Mouse (Mus musculus): ENCODE results near the gene Slc36a1. TPM values are rescaled to one million over a fixed set of nuclear protein-coding genes. Genes with fewer than 3 reads are reported as not detected.

Slc36a1 gene
- polyA plus RNA-seq, 1 experiment from 2014 or later, result 2.8 TPM

GRCm38 (mm10) chr11:55213518-55213917 is 9.4 kb downstream of the Slc36a1 start:
- H3K4me2 ChIP-seq (replicated peaks), result no peak overlapping the region
- peaks cover 16% of the 10 kb centered on the region; the same call in 1 of the 2 replicates for H3K36me3 ChIP-seq
- 97% methylated on average over 4 of the region's 4 CpGs for WGBS
- ATAC-seq, result no peak
- H3K9me3 ChIP-seq, result no peaks in the 10 kb centered on the region
- no peak overlapping the region for H3K27ac ChIP-seq
- no peak overlapping the region for H3K4me3 ChIP-seq (replicated peaks)
- no peak overlapping the region for H3K9ac ChIP-seq (replicated peaks)
- H3K4me1 ChIP-seq (replicated peaks), result 0 out of 2 replicates have a peak, but pooled peaks cover 2% of the 10 kb centered on the region
- no peaks in the 10 kb centered on the region for H3K27me3 ChIP-seq

- Histone ChIP-seq H3K9ac (replicated peaks) (no peak overlapping the region), H3K9me3 (no peaks in the 10 kb centered on the region), H3K27ac (no peak overlapping the region), H3K4me1 (replicated peaks) (no peaks in the 10 kb centered on the region), H3K27me3 (no peaks in the 10 kb centered on the region), H3K4me3 (replicated peaks) (no peak overlapping the region), H3K4me2 (replicated peaks) (no peak overlapping the region), H3K36me3 (peaks cover 20% of the 10 kb centered on the region)
- ATAC-seq, result no peak
- 90% methylated on average over 5 of the region's 5 CpGs for WGBS
Observed at GRCm38 (mm10) chr11:55214161-55214560, 10.0 kb downstream of the Slc36a1 start.

GRCm38 (mm10) chr11:55214978-55215377 is 10.8 kb downstream of the Slc36a1 start:
- H3K9me3 ChIP-seq, result no peaks in the 10 kb centered on the region
- H3K27ac ChIP-seq, result no peak overlapping the region
- no peaks in the 10 kb centered on the region for H3K27me3 ChIP-seq
- H3K4me1 ChIP-seq (replicated peaks), result no peaks in the 10 kb centered on the region
- no peak overlapping the region for H3K9ac ChIP-seq (replicated peaks)
- no peak overlapping the region for H3K4me3 ChIP-seq (replicated peaks)
- peaks cover 27% of the 10 kb centered on the region for H3K36me3 ChIP-seq
- ATAC-seq, result no peak
- H3K4me2 ChIP-seq (replicated peaks), result no peak overlapping the region
- 78% methylated on average over 3 of the region's 3 CpGs for WGBS

GRCm38 (mm10) chr11:55216061-55216460 is 11.9 kb downstream of the Slc36a1 start:
- ATAC-seq, result no peak
- H3K27me3 ChIP-seq, result no peaks in the 10 kb centered on the region
- no peak overlapping the region for H3K4me3 ChIP-seq (replicated peaks)
- no peak overlapping the region for H3K9ac ChIP-seq (replicated peaks)
- H3K4me1 ChIP-seq (replicated peaks), result no peaks in the 10 kb centered on the region
- H3K36me3 ChIP-seq, result peaks cover 38% of the 10 kb centered on the region
- no peak overlapping the region for H3K27ac ChIP-seq
- no peaks in the 10 kb centered on the region for H3K9me3 ChIP-seq
- 82% methylated on average over 3 of the region's 4 CpGs for WGBS
- H3K4me2 ChIP-seq (replicated peaks), result no peak overlapping the region

GRCm38 (mm10) chr11:55216830-55217229 is 12.7 kb downstream of the Slc36a1 start:
- Histone ChIP-seq H3K9me3 (no peaks in the 10 kb centered on the region), H3K9ac (replicated peaks) (no peak overlapping the region), H3K36me3 (peaks cover 46% of the 10 kb centered on the region), H3K27me3 (no peaks in the 10 kb centered on the region), H3K4me2 (replicated peaks) (no peak overlapping the region), H3K27ac (no peak overlapping the region), H3K4me3 (replicated peaks) (no peak overlapping the region), H3K4me1 (replicated peaks) (no peaks in the 10 kb centered on the region)
- 82% methylated on average over 13 of the region's 13 CpGs for WGBS
- ATAC-seq, result no peak

GRCm38 (mm10) chr11:55217418-55217817 is 13.3 kb downstream of the Slc36a1 start:
- no peak for ATAC-seq
- WGBS, result 89% methylated on average over 4 of the region's 4 CpGs

GRCm38 (mm10) chr11:55217880-55218279 is 13.7 kb downstream of the Slc36a1 start:
- no peak overlapping the region for H3K4me2 ChIP-seq (replicated peaks)
- no peak for ATAC-seq
- no peaks in the 10 kb centered on the region for H3K9me3 ChIP-seq
- 96% methylated on average over 7 of the region's 7 CpGs for WGBS
- H3K27me3 ChIP-seq, result no peaks in the 10 kb centered on the region
- H3K4me1 ChIP-seq (replicated peaks), result no peaks in the 10 kb centered on the region
- no peak overlapping the region for H3K27ac ChIP-seq
- H3K36me3 ChIP-seq, result peaks cover 55% of the 10 kb centered on the region
- no peak overlapping the region for H3K4me3 ChIP-seq (replicated peaks)
- H3K9ac ChIP-seq (replicated peaks), result no peak overlapping the region

More at GRCm38 (mm10) chr11:55217418-55217817, 13.3 kb downstream of the Slc36a1 start:
- Histone ChIP-seq H3K4me1 (replicated peaks) (no peaks in the 10 kb centered on the region), H3K4me2 (replicated peaks) (no peak overlapping the region), H3K9me3 (no peaks in the 10 kb centered on the region), H3K4me3 (replicated peaks) (no peak overlapping the region), H3K36me3 (peaks cover 51% of the 10 kb centered on the region), H3K27me3 (no peaks in the 10 kb centered on the region), H3K9ac (replicated peaks) (no peak overlapping the region), H3K27ac (no peak overlapping the region)

- no peaks in the 10 kb centered on the region for H3K4me1 ChIP-seq (replicated peaks)
- WGBS, result 93% methylated on average over 3 of the region's 3 CpGs
Observed at GRCm38 (mm10) chr11:55218473-55218872, 14.3 kb downstream of the Slc36a1 start.

GRCm38 (mm10) chr11:55221306-55221705 is 17.2 kb downstream of the Slc36a1 start:
- Histone ChIP-seq H3K4me3 (replicated peaks) (no peak overlapping the region), H3K36me3 (peaks cover 84% of the 10 kb centered on the region), H3K27me3 (no peaks in the 10 kb centered on the region), H3K9me3 (no peaks in the 10 kb centered on the region), H3K4me1 (replicated peaks) (no peaks in the 10 kb centered on the region), H3K27ac (no peak overlapping the region), H3K9ac (replicated peaks) (no peak overlapping the region), H3K4me2 (replicated peaks) (no peak overlapping the region)
- no peak for ATAC-seq
- 93% methylated on average over 7 of the region's 7 CpGs for WGBS

More at GRCm38 (mm10) chr11:55218473-55218872, 14.3 kb downstream of the Slc36a1 start:
- Histone ChIP-seq H3K4me3 (replicated peaks) (no peak overlapping the region), H3K9me3 (no peaks in the 10 kb centered on the region), H3K9ac (replicated peaks) (no peak overlapping the region), H3K4me2 (replicated peaks) (no peak overlapping the region), H3K36me3 (peaks cover 61% of the 10 kb centered on the region), H3K27ac (no peak overlapping the region), H3K27me3 (no peaks in the 10 kb centered on the region)
- ATAC-seq, result no peak

GRCm38 (mm10) chr11:55231034-55231433 is 26.9 kb downstream of the Slc36a1 start:
- no peaks in the 10 kb centered on the region for H3K4me1 ChIP-seq (replicated peaks)
- ATAC-seq, result no peak
- H3K36me3 ChIP-seq, result peaks cover 45% of the 10 kb centered on the region
- H3K9me3 ChIP-seq, result no peaks in the 10 kb centered on the region
- H3K27ac ChIP-seq, result no peak overlapping the region
- no peak overlapping the region for H3K4me2 ChIP-seq (replicated peaks)
- no peak overlapping the region for H3K9ac ChIP-seq (replicated peaks)
- no peaks in the 10 kb centered on the region for H3K27me3 ChIP-seq
- H3K4me3 ChIP-seq (replicated peaks), result no peak overlapping the region
- WGBS, result 94% methylated on average over 6 of the region's 6 CpGs

- Histone ChIP-seq H3K9ac (replicated peaks) (no peak overlapping the region), H3K27me3 (no peaks in the 10 kb centered on the region), H3K4me2 (replicated peaks) (no peak overlapping the region), H3K9me3 (no peaks in the 10 kb centered on the region), H3K4me1 (replicated peaks) (no peaks in the 10 kb centered on the region), H3K36me3 (peaks cover 31% of the 10 kb centered on the region), H3K27ac (no peak overlapping the region), H3K4me3 (replicated peaks) (no peak overlapping the region)
- WGBS, result 91% methylated on average over 7 of the region's 7 CpGs
- no peak for ATAC-seq
Observed at GRCm38 (mm10) chr11:55234288-55234687, 30.1 kb downstream of the Slc36a1 start.

GRCm38 (mm10) chr11:55234791-55235190 is 30.6 kb downstream of the Slc36a1 start:
- H3K27ac ChIP-seq, result no peak overlapping the region
- no peaks in the 10 kb centered on the region for H3K9me3 ChIP-seq
- WGBS, result 91% methylated on average over 4 of the region's 4 CpGs
- no peak overlapping the region for H3K4me3 ChIP-seq (replicated peaks)
- H3K4me1 ChIP-seq (replicated peaks), result no peaks in the 10 kb centered on the region
- no peak overlapping the region for H3K4me2 ChIP-seq (replicated peaks)
- no peak for ATAC-seq
- peaks cover 31% of the 10 kb centered on the region for H3K36me3 ChIP-seq
- no peaks in the 10 kb centered on the region for H3K27me3 ChIP-seq
- H3K9ac ChIP-seq (replicated peaks), result no peak overlapping the region

GRCm38 (mm10) chr11:55236815-55237214 is 32.7 kb downstream of the Slc36a1 start:
- H3K4me1 ChIP-seq (replicated peaks), result no peaks in the 10 kb centered on the region
- 81% methylated on average over 1 of the region's 1 CpGs for WGBS
- H3K4me2 ChIP-seq (replicated peaks), result no peak overlapping the region
- no peak for ATAC-seq
- no peaks in the 10 kb centered on the region for H3K27me3 ChIP-seq
- no peaks in the 10 kb centered on the region for H3K9me3 ChIP-seq
- no peak overlapping the region for H3K9ac ChIP-seq (replicated peaks)
- peaks cover 22% of the 10 kb centered on the region for H3K36me3 ChIP-seq
- H3K27ac ChIP-seq, result no peak overlapping the region
- H3K4me3 ChIP-seq (replicated peaks), result no peak overlapping the region
